Mouse (Mus musculus): ENCODE measurements around the gene Tmem222.

DNA sequence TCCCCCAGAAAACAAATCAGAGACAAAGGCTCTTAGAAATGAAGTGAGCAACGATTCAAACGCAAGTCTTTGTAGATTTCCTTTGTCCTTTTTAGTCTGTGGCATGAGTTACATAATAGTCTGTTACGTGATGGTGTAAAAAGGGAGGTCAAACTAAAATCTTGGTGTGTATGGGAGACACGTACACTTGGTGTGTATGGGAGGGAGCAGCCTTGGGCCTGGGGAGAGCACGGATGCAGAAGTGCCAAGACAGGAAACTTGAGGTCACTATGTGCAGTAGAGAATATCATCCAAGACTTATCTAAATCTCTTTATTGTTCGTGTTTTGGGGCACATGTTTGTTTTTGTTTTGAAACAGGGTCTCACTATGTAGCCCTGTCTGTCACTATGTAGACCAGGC lies 475 bp upstream of the Tmem222 start:
- no peak for TF ChIP-seq TAL1 (IDR thresholded peaks at IDR 0.05; ENCODE audit: low read length)
- TF ChIP-seq GATA1 (IDR thresholded peaks at IDR 0.05; ENCODE audit: low read length), result no peak

Data from erythroblast, embryonic 14.5 days (primary cell).